Mouse (Mus musculus) B cell, adult 2 months (primary cell): ENCODE results near the gene Prkca.

Experiments used
- DNase-seq, 2 experiments: peaks; one replicate each; pipeline ENCODE4 v3.0.0; 2022

The Prkca gene

GRCm38 (mm10) chr11:107983224-107983623, 360.5 kb downstream of the Prkca start:
- DNase-seq: no peak

GRCm38 (mm10) chr11:107982225-107982896, 361.4 kb downstream of the Prkca start:
- DNase-seq: no peak

DNA sequence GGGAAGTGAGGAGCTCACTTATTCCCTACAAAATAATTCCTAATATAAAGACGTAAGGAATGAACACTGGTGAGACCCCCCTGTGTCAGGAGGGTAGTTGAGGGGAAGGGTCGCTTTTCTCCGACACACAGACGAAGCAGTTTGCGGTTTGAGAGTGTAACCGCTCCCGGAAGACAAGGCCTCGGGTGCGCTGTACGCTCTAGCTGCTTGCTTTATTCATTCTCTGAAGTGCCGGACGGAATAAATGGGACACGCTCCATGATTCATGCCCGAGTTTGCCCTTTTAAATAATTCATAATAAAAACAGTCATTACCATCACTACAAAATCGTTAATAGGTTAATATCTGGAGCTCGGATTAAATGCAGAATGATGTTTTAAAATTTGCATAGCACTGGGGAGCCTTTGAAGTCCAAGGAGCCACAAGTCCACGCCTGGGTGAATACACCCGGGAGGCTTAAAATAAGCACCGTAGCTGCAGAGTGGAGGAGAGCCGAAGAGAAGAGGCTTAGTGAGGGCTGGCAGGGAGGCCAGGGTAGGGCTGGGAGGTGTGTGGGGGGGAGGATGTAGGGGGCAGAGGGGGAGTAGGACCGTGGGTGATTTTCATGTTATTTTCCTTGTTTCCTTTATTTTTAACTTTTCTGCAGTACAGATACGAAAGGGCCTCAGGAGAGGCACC, 364.1 kb downstream of the Prkca start:
- DNase-seq: no peak

GRCm38 (mm10) chr11:107969943-107970342, 373.8 kb downstream of the Prkca start:
- no peak for DNase-seq

GRCm38 (mm10) chr11:107968147-107968546, 375.6 kb downstream of the Prkca start:
- no peak for DNase-seq

GRCm38 (mm10) chr11:107966229-107966628, 377.5 kb downstream of the Prkca start:
- DNase-seq: no peak

DNA sequence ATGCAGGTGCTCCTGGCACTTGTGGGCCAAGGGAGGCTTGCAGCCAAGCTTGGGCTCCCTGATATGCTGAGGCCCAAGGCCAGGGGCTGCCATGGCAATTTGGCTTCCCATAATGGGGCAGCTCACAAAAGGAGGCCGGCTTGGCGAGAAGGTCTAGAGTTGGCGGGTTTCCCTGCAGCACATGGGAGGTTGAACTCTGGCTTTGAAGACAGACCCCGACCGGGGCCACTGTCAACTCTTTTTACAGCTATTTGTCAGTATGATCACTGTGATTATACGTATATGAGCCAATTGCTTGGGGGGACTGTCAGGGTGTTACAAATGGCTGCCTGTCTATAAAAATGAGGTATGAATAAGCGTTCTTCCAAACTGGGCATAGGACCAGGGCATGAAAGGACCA, 378.3 kb downstream of the Prkca start:
- DNase-seq: no peak

GRCm38 (mm10) chr11:107957566-107958350, 386.0 kb downstream of the Prkca start:
- no peak for DNase-seq

DNA sequence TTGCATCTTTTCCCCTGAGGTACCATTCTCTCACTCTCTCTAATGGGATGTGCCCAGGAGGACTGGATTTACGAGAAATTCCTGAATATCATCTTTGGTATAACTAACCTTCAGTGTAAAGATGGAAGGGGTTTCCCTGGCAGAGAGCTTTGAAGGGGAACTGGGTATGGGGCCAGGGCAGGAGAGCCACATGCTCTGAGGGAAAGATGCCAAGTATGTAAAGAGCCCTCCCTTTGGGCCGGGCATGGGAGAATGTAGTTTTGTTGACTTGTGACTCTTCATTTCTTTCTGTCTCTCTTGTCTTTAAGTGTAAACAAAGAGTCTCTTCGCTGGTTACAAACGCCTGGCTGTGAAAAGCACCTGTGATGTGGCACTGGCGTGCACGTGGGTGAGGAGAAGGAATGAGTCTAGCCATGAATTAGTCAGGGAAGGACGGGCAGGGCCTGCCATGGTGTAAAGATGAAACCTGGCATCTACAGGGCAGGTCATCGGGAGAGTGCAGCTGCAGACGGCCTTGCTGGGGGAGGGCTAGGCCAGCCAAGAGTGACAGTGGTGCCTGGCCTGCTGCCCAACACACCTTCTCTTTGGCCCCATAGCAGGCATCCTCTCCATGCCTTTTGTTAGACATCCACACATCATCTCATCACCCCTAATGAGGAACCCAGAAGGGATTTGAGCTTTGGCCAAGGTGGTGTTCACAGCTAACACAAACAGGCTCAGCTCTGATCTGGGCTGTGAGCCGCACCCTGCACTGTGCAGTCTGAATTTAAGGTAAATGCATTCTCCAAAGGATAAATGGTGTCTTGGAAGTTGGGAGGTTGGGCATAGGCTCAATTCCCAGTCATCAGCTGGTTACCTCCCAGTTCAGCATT, 388.3 kb downstream of the Prkca start:
- DNase-seq: no peak

DNA sequence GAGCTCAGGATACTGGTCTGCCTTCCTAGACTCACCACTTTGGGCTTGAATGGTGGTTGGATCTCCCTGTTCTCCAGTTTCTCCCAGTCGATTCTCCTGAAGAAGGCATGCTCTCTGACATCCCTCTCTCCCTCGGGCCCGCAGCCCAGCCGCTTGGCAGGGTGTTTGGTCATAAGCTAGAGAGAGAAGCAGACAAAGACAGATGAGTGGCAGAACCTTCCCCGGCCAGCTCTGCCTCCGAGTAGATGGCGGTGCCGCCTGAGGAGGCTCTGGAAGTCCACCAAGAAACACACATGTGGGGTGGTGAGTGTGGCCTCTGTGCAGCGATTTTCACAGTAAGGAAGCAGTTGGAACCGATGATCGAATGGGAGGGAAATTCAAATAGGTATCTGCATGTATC, 392.3 kb downstream of the Prkca start:
- no peak for DNase-seq

DNA sequence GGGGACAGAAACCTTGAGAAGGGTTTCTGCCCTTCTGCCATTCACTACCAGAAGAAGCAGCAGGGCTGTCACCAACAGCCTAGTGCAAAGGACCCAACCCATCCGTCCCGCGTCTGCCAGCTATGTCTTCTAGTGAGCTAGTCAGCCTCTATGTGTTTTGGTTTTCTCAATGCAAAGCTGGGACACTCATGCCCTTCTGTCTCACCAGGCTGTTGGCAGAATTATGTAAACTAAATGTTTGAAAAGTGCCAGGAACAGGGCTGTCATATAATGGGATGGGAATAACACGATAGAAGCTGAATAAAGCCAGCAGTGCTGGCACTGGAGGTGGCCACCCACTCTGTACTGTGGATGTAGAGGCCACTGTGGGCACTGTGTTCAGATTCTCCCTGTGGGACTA, 393.1 kb downstream of the Prkca start:
- DNase-seq: no peak

GRCm38 (mm10) chr11:107950211-107950610, 393.5 kb downstream of the Prkca start:
- DNase-seq: no peak

- DNase-seq: no peak
These were observed 395.8 kb downstream of the Prkca start for GRCm38 (mm10) chr11:107947951-107948350.

- no peak for DNase-seq
These were observed 396.9 kb downstream of the Prkca start for GRCm38 (mm10) chr11:107946823-107947222.

DNA sequence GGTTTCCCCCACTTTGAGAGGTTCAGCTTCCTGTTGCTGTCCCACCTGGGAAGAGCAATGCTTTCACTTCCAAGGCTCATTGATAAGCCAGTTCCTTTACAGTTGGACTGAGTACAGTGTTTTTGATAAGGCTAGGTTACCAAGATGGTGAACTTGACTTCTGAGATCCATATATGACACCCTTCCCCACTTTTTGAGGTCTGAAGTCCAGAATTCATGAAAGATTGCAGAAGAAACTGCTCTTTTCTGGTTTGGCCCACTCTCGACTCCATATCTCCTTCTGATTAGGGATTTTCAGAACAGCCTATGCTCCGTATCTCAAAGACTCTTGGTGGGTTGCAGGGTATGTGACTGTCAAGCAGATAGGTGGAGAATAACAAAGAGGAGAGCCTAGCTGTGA, 406.8 kb downstream of the Prkca start:
- no peak for DNase-seq

DNA sequence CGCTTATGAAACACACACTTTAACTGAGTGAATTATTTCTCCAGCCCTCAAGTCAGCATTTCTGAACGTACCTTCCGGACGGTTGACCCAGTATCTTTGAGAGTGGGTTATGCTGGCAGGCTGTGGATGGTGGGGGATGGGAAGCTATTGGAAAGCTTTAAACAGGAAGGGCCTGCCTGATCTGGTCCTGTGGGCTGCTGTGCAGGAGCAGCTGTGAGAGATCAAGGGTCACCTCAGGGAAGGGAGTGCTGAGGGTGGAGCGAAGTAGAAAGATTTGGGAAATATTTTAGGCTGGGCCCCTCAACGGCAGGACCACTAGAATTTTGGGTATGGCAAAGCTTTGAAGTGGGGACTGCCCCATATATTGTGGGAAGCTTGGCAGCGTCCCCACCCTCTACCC, 412.0 kb downstream of the Prkca start:
- DNase-seq: no peak

- no peak for DNase-seq
These were observed 412.4 kb downstream of the Prkca start for GRCm38 (mm10) chr11:107931288-107931687.

- DNase-seq: no peak
These were observed 414.0 kb downstream of the Prkca start for GRCm38 (mm10) chr11:107929712-107930111.

GRCm38 (mm10) chr11:107919852-107920508, 423.7 kb downstream of the Prkca start:
- no peak for DNase-seq

- DNase-seq: no peak
These were observed 425.9 kb downstream of the Prkca start for GRCm38 (mm10) chr11:107917721-107918235.

DNA sequence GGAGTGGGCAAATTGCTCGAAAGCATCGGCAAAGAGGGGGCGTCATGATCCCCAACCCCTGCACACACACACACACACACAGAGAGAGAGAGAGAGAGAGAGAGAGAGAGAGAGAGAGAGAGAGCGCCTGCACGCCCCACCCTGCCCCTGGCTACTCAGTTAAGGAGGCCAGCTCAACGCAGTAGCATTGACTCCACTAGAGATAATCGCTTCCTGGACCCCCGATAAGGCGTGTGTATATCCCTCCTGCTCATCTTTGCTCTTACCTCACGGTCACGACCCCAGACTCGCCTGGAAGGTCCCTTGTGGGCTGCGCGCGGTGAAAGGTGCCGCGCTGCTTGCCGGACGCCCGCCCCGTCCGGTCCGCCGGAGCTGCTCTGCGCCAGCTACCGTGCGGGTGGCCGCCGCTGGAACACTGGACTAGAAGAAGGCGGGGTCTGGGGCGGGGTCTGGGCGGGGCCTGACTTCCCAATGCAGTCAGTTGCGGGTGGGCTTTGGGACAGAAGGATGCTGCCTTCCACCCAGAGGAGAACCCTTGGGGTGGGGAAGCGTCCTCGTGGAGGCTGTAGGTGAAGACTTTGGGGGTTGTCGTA, 429.0 kb downstream of the Prkca start, which contains the start of gene Cacng5:
TSS of gene Cacng5 (minus strand) at position 422 of the 593 bp plus-strand sequence.
- DNase-seq: no peak

- no peak for DNase-seq
These were observed 430.4 kb downstream of the Prkca start for GRCm38 (mm10) chr11:107913317-107913716.
